Mouse (Mus musculus): ENCODE data around the gene Trappc12. TPM values are rescaled to one million over a fixed set of nuclear protein-coding genes. Genes with fewer than 3 reads are reported as not detected.

Trappc12 gene
- polyA plus RNA-seq, 1 experiment, result 33.4 TPM

DNA sequence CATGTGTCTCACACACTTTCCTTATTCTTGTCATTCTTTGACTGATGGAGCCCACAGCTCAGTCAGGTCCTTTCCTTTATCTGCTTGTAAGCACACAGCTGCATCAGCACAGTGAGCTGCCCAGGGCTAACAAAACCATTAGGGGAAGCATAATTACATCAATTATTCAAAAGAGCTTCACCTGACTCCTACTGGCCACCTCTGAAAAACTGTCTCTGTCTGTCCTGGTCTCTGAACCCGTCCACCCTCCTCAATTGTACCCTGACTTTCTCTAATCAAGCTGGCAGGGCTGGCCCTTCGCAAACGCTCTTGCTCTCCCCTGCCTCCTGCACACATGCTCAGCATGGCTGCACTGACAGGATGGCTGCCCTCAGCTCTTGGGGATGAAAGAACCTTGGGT, 25.9 kb downstream of the Trappc12 start:
- TF ChIP-seq POLR2A (IDR thresholded peaks at IDR 0.05; ENCODE audit: control insufficient read depth, extremely low read depth, insufficient read depth, low read length, poor library complexity) (no peak), CTCF (IDR thresholded peaks at IDR 0.05; ENCODE audit: borderline replicate concordance, control insufficient read depth, extremely low read depth, insufficient read depth, low read length, poor library complexity) (no peak)
- Histone ChIP-seq H3K4me1 (replicated peaks; ENCODE audit: control insufficient read depth, insufficient read depth, low read length) (no peaks in the 10 kb centered on the region), H3K27me3 (ENCODE audit: control insufficient read depth, insufficient read depth, low read length) (no peaks in the 10 kb centered on the region), H3K27ac (ENCODE audit: control insufficient read depth, insufficient read depth, low read length) (no peak overlapping the region), H3K36me3 (ENCODE audit: control insufficient read depth, insufficient read depth, low read length) (peaks cover 24% of the 10 kb centered on the region), H3K4me3 (ENCODE audit: control insufficient read depth, insufficient read depth, low read length) (no peak overlapping the region)
- no peak for DNase-seq
- WGBS, result 98% methylated on average over 3 of the region's 3 CpGs

DNA sequence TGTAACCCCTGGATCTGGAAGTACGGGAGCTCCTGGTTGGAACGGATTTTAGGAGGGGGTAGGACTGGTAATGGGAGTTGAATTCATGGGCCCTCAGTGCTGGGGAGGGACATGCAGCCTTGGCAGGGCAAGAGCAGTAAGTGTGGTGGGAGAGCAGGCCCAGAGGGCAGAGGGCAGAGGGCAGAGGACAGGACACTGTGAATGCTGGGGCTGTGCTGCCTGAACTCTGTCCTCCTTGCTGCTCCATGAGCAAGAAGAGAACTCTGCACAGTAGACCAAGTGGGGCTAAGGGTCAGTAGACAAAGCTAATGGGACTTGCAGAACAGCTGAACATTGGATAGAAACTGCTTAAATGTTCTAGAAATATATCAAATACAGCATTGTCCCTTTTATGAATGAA, 32.2 kb downstream of the Trappc12 start:
- 98% methylated on average over 2 of the region's 2 CpGs for WGBS
- peaks cover 33% of the 10 kb centered on the region for H3K36me3 ChIP-seq (ENCODE audit: control insufficient read depth, insufficient read depth, low read length)
- no peak for TF ChIP-seq CTCF (IDR thresholded peaks at IDR 0.05; ENCODE audit: borderline replicate concordance, control insufficient read depth, extremely low read depth, insufficient read depth, low read length, poor library complexity)
- TF ChIP-seq POLR2A (IDR thresholded peaks at IDR 0.05; ENCODE audit: control insufficient read depth, extremely low read depth, insufficient read depth, low read length, poor library complexity), result no peak
- DNase-seq, result no peak
- H3K27me3 ChIP-seq (ENCODE audit: control insufficient read depth, insufficient read depth, low read length), result no peaks in the 10 kb centered on the region
- no peak overlapping the region for H3K4me3 ChIP-seq (ENCODE audit: control insufficient read depth, insufficient read depth, low read length)
- H3K4me1 ChIP-seq (replicated peaks; ENCODE audit: control insufficient read depth, insufficient read depth, low read length), result no peaks in the 10 kb centered on the region
- H3K27ac ChIP-seq (ENCODE audit: control insufficient read depth, insufficient read depth, low read length), result no peak overlapping the region

DNA sequence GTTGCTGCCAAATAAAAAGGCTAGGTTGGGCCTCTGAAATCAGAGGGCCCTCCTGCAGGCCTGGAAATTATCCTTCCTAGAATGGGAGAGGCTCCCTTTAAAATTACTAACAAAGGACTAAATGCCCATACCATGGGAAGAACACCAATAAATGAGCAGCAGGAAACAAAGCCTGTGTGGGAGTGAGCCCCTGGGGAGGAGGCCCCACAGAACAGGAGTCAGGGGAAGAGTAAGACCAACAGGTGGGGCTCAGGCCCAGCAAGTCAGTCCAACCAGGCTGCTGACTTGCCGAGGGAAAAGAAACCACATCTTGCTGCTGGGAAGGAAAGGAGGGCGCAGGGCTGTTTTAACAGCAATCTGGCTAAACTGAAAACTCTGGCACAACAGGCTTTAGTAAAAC, 33.2 kb downstream of the Trappc12 start:
- Histone ChIP-seq H3K36me3 (ENCODE audit: control insufficient read depth, insufficient read depth, low read length) (peaks cover 32% of the 10 kb centered on the region), H3K27me3 (ENCODE audit: control insufficient read depth, insufficient read depth, low read length) (no peaks in the 10 kb centered on the region), H3K4me1 (replicated peaks; ENCODE audit: control insufficient read depth, insufficient read depth, low read length) (no peaks in the 10 kb centered on the region), H3K4me3 (ENCODE audit: control insufficient read depth, insufficient read depth, low read length) (no peak overlapping the region), H3K27ac (ENCODE audit: control insufficient read depth, insufficient read depth, low read length) (no peak overlapping the region)
- TF ChIP-seq POLR2A (IDR thresholded peaks at IDR 0.05; ENCODE audit: control insufficient read depth, extremely low read depth, insufficient read depth, low read length, poor library complexity) (no peak), CTCF (IDR thresholded peaks at IDR 0.05; ENCODE audit: borderline replicate concordance, control insufficient read depth, extremely low read depth, insufficient read depth, low read length, poor library complexity) (no peak)
- no peak for DNase-seq
- WGBS, result 46% methylated on average over 2 of the region's 2 CpGs

DNA sequence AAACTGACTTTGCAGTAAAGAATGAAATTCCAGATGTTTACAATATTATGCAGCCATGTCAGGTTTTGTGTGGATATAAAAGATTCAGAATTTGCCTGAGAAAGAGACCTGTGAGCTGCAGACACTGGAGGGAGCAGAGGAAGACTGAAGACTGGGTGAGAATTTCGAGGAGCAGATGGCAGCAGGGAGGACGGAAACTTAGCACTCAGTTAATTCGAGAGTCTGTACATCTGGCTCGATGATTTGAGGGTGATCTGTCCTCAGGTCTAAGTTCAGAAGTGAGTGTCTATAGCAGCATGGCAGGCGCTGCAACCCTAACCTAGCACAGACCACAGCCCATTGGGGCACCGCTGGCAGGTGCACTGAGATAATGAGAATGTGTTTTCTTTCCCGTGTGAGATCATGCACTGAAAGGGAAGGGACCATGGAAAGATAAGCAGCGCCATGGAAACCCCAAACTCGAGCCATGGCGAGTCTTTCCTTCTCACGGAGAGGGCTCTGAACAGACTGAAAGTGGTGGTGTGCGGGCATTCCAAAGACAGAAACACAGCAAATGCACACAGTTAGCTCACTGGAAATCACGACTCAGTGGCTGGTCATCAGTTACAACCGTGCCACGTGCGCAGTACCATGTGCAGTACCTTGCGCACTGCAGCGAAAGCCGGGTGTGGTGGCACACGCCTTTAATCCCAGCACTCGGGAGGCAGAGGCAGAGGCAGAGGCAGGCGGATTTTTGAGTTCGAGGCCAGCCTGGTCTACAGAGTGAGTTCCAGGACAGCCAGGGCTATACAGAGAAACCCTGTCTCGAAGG, 35.2 kb downstream of the Trappc12 start:
- no peak for DNase-seq
- 94% methylated on average over 24 of the region's 24 CpGs for WGBS
- H3K4me3 ChIP-seq (ENCODE audit: control insufficient read depth, insufficient read depth, low read length), result no peak overlapping the region
- no peaks in the 10 kb centered on the region for H3K4me1 ChIP-seq (replicated peaks; ENCODE audit: control insufficient read depth, insufficient read depth, low read length)
- H3K27ac ChIP-seq (ENCODE audit: control insufficient read depth, insufficient read depth, low read length), result no peak overlapping the region
- peaks cover 20% of the 10 kb centered on the region for H3K36me3 ChIP-seq (ENCODE audit: control insufficient read depth, insufficient read depth, low read length)
- no peaks in the 10 kb centered on the region for H3K27me3 ChIP-seq (ENCODE audit: control insufficient read depth, insufficient read depth, low read length)
- TF ChIP-seq CTCF (IDR thresholded peaks at IDR 0.05; ENCODE audit: borderline replicate concordance, control insufficient read depth, extremely low read depth, insufficient read depth, low read length, poor library complexity) (no peak), POLR2A (IDR thresholded peaks at IDR 0.05; ENCODE audit: control insufficient read depth, extremely low read depth, insufficient read depth, low read length, poor library complexity) (no peak)

DNA sequence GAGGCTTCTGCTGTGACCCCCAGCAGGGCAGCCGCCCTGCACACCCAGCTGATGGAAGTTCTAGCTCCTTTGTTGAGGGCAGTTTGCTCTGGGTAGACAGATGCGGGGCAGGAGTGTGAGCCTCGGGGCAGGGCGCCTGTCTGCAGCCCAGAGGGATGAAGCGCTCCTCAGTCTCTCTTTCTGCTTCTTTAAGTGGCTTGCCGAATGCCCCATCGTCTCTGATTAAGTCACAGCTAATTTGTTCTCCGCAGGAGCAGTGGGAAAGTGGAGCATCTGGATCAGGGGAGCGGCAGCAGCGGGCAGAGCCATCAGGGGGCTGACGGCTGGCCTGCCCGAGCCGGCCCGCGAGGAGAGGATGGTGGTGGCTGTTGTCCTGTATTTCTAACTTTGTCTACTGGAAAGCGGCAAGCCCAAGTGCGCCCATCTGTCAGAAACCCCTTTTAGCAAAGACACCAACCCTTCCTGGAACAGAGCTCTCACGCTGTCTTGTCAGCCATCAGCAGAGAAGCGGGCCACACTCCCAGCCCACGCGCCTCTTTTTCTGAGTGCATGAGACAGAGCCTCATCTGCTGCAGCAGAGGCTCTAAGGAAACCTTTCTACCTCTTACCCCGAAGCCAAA, 39.6 kb downstream of the Trappc12 start:
- WGBS, result 98% methylated on average over 22 of the region's 22 CpGs
- Histone ChIP-seq H3K4me3 (ENCODE audit: control insufficient read depth, insufficient read depth, low read length) (no peak overlapping the region), H3K4me1 (replicated peaks; ENCODE audit: control insufficient read depth, insufficient read depth, low read length) (no peaks in the 10 kb centered on the region), H3K27ac (ENCODE audit: control insufficient read depth, insufficient read depth, low read length) (no peak overlapping the region), H3K36me3 (ENCODE audit: control insufficient read depth, insufficient read depth, low read length) (peaks cover 19% of the 10 kb centered on the region), H3K27me3 (ENCODE audit: control insufficient read depth, insufficient read depth, low read length) (no peaks in the 10 kb centered on the region)
- TF ChIP-seq POLR2A (IDR thresholded peaks at IDR 0.05; ENCODE audit: control insufficient read depth, extremely low read depth, insufficient read depth, low read length, poor library complexity) (no peak), CTCF (IDR thresholded peaks at IDR 0.05; ENCODE audit: borderline replicate concordance, control insufficient read depth, extremely low read depth, insufficient read depth, low read length, poor library complexity) (no peak)
- DNase-seq, result no peak

DNA sequence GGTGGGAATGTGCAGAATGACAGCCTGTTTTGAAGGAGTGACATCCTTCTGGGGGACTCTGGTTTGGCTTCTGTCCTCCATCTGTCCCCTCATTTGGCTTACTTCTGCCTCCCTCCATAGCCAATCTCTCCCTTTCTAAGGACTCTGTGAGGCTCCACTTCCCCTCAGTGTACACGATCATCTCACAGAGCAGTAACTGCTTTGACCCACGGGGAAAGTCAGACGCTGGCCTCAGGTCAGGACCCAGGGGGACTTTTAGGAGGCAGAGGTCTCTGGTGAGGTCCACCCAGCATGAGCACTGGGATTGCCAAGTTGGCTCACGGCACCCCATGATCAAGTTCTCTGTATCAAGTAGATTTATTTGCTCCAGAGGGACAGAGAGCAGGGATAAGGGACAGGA, 42.1 kb downstream of the Trappc12 start:
- Histone ChIP-seq H3K27me3 (ENCODE audit: control insufficient read depth, insufficient read depth, low read length) (no peaks in the 10 kb centered on the region), H3K36me3 (ENCODE audit: control insufficient read depth, insufficient read depth, low read length) (peaks cover 14% of the 10 kb centered on the region), H3K27ac (ENCODE audit: control insufficient read depth, insufficient read depth, low read length) (no peak overlapping the region), H3K4me1 (replicated peaks; ENCODE audit: control insufficient read depth, insufficient read depth, low read length) (no peaks in the 10 kb centered on the region), H3K4me3 (ENCODE audit: control insufficient read depth, insufficient read depth, low read length) (no peak overlapping the region)
- TF ChIP-seq POLR2A (IDR thresholded peaks at IDR 0.05; ENCODE audit: control insufficient read depth, extremely low read depth, insufficient read depth, low read length, poor library complexity) (no peak), CTCF (IDR thresholded peaks at IDR 0.05; ENCODE audit: borderline replicate concordance, control insufficient read depth, extremely low read depth, insufficient read depth, low read length, poor library complexity) (no peak)
- no peak for DNase-seq
- WGBS, result 94% methylated on average over 4 of the region's 4 CpGs

All from thymus, adult 2 months (tissue).